Mouse (Mus musculus) G1E-ER4 (cell line): ENCODE data around the gene Fancd2. TPM values are rescaled to one million over a fixed set of nuclear protein-coding genes. Genes with fewer than 3 reads are reported as not detected.

Source experiments
- GATA1 ChIP-seq: IDR thresholded peaks from one replicate; pipeline ENCODE4 v1.8.0; 2012; ENCODE audit warnings: low read length, inconsistent platforms
- polyA plus RNA-seq: library from polyadenylated mRNA; stranded (reverse); fragments of >175 nt; gene quantifications from 2 replicates; pipeline ENCODE4 v1.2.3, GENCODE M21; 2012

Gene Fancd2
- polyA plus RNA-seq, 1 experiment, result 1.4 TPM

- no peak for TF ChIP-seq GATA1
Measured at GRCm38 (mm10) chr6:113586466-113587183, 55.1 kb downstream of the Fancd2 start.

DNA sequence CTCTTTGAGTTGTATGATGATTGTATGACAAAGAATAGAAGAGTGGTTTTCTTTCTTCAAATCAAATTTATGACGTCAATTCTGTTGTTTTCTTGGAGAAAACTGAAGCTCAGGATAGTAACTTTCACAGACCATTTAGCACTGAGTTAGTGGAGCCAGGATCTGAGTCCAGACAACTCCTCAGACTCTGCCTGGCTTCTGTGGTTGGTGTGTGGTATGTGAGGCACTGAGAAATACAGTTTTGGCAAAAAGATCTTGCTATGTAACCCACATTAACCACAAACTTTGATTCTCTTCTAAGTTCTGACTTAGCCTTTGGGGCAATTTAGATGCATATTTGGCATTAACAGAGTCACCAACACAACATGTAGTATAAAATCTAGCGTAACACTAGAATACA, 61.2 kb downstream of the Fancd2 start:
- no peak for TF ChIP-seq GATA1

- no peak for TF ChIP-seq GATA1
Measured at GRCm38 (mm10) chr6:113597945-113598344, 66.5 kb downstream of the Fancd2 start.

DNA sequence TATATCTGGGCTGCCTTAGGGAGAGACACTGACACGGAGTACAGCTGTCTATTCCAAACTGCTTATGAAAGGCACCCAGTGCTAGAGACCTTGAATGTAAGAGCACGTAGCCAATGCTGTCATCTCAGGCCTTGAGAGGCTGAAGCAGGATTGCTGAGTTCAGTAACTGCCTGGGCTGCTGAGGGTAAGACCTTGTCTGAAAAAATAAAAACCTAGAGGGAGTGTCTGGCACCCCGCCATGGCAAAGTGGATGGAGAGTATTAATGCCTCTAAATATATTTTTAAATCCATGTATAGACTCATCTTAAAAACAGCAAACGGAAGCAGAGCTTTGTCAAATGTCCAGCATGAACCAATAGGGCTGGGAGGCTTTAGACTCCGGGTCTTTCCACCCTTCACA, 68.4 kb downstream of the Fancd2 start:
- no peak for TF ChIP-seq GATA1

DNA sequence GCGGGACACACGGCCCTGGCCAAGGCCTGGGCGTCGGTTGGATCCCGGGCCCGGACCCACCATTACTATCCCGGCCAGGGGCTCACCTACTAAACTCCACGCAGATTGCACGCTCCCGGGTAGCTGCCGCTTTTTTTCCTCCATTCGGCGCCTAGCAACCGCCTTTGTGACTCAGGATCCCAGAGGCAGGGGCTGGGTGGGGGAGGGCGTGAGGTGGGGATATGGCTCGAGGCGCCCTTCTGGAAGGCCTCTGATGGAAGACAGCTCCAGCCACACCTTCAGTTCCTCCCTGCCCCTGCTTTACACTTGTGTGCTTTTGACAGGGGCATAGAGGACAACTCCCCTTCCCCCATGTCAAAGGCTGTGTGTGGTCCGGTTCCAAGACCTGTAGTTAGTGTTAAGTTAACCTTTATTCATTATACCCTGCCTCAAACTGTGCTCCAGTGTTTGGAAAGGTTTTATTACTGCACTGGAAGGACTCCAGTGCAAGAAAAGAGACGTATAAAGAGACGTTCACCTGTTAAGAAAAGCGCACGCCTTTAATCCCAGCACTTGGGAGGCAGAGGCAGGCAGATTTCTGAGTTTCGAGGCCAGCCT, 69.2 kb downstream of the Fancd2 start, which contains the start of gene Fancd2os:
Gene Fancd2os (minus strand): TSS at position 173 of the 597 bp plus-strand sequence.
- TF ChIP-seq GATA1, result no peak

GRCm38 (mm10) chr6:113602821-113603220, 71.3 kb downstream of the Fancd2 start:
- TF ChIP-seq GATA1, result no peak

DNA sequence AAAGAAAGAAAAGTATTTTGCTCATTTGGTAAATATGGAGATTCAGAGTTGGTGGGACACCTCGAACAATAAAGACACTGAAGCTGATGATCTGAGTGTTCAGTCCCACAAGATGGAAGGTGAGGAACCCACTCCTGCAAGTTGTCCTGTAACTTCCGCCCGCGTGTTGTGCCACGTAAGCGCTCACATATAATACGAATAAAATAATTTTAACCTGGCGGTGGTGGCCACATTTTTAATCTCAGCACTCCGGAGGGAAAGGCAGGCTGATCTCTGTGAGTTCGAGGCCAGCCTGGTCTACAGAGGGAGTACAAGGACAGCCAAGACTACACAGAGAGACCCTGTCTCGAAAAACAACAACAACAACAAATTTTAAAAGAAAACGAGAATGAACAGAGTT, 72.5 kb downstream of the Fancd2 start:
- TF ChIP-seq GATA1, result no peak

GRCm38 (mm10) chr6:113604432-113605223, 73.1 kb downstream of the Fancd2 start, which contains the start of gene Brk1:
Gene Brk1, plus strand, starts transcription at chr6:113604772.
- TF ChIP-seq GATA1, result no peak

DNA sequence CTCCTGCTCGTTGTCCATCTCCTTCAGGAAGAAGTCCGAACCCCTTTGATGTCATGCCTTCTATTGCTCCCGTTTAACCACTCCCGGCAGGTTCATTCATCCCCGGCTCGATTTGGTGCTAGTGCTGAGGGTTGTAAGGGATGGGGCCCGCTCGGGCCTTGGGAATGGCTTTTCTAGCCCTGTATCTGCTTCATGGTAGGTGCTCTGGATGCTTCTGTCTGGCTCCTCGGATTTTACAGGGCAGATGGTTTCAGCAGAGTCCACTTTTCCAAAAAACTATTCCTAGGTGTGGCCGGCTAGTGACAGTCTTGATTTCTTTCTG, 73.7 kb downstream of the Fancd2 start:
- no peak for TF ChIP-seq GATA1

DNA sequence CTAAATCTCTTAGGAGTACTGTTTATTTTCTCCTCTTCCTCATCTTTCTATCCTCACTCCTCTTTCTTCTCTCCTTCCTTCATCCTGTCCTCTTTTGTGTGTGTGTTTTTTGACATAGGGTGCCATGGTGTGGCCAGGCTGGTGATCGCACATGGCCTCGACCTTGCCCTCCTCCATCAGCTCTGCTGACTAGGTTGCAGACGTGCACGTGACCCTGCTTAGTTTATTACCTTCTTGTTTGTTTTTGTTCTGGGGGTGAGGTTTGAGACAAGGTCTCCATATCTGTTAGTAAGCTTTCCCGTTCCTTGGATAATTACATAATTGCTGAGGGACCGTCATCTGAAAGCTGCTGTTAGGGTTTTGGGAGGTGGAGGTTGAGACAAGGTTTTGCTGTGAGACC, 77.4 kb downstream of the Fancd2 start:
- TF ChIP-seq GATA1, result no peak

GRCm38 (mm10) chr6:113609293-113609692, 77.8 kb downstream of the Fancd2 start:
- no peak for TF ChIP-seq GATA1

DNA sequence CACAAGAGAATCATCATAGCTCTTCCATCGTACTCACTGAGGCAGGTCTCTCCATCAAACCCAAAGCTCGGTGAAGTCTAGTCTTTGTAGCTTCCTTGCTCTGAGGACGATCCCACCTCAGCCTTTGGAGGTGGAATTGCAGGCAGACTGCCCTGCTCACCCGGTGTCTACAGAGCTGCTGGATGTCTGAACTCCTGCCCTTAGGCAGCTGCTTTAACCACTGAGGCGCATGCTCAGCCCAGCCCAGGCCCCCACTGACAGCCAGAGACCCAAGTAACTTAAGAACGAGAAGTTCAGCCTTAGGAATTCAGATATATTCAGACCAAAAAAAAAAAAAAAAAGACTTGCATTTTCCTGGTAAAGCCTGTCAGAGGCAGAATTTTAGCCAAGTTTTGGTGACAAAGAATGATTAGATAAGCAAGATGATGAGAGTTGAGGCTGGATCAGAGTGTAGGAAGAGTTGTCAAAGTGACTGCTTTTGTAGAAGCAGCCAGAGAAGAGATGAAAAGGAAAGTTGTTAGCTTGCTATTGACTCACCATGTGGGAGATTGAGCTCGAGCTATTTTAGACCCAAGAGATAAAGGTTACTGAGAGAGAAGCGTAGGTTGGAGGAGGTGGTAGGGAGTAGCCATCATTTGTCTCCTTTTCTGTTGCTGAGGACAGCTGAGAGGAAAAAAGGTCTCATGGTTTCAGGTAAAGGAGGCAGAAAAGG, 80.9 kb downstream of the Fancd2 start:
- TF ChIP-seq GATA1, result no peak

GRCm38 (mm10) chr6:113614152-113614551, 82.7 kb downstream of the Fancd2 start:
- TF ChIP-seq GATA1, result no peak

DNA sequence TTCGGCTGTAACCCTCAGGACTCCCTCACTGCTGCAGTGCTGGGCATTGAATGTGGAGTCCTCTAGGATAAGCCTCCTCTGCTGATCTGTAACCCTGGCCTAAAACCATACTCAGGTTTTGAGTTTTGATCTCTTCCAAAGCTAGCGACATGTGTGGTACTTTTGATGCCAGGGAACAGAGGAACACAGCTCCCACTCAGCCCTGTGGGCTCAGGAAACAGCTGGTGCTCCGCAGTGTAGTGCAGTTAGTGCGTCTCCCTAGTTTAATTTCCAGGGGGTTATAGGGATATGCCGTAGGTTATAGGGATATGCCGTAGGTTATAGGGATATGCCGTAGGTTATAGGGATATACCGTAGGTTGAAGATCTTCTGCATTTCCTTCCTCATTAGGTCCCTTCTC, 83.5 kb downstream of the Fancd2 start:
- no peak for TF ChIP-seq GATA1

GRCm38 (mm10) chr6:113615489-113615888, 84.0 kb downstream of the Fancd2 start:
- TF ChIP-seq GATA1, result no peak

GRCm38 (mm10) chr6:113623386-113623785, 91.9 kb downstream of the Fancd2 start:
- no peak for TF ChIP-seq GATA1
